Mouse (Mus musculus): ENCODE measurements around the gene Prrc2b. TPM values are rescaled to one million over a fixed set of nuclear protein-coding genes. Genes with fewer than 3 reads are reported as not detected.

Gene Prrc2b
- polyA plus RNA-seq, 1 experiment from 2014 or later: 54.7 TPM

GRCm38 (mm10) chr2:32174170-32174741, 23.4 kb downstream of the Prrc2b start:
- Histone ChIP-seq H3K4me3 (peak overlapping the region; percentile 5; the same call in 1 of the 2 replicates), H3K4me1 (replicated peaks) (peaks cover 87% of the 10 kb centered on the region), H3K9me3 (replicated peaks) (no peaks in the 10 kb centered on the region), H3K27ac (ENCODE audit: poor library complexity, severe bottlenecking) (peak overlapping the region; percentile 96), H3K9ac (peak overlapping the region; percentile 56), H3K27me3 (replicated peaks) (no peaks in the 10 kb centered on the region), H3K36me3 (no peaks in the 10 kb centered on the region), H3K4me2 (peak overlapping the region; percentile 56)
- ATAC-seq (ENCODE audit: insufficient number of reproducible peaks, low FRiP score): peak; percentile 84
- WGBS: 6% methylated on average over 13 of the region's 13 CpGs

- Histone ChIP-seq H3K27ac (ENCODE audit: poor library complexity, severe bottlenecking) (peak overlapping the region; percentile 96), H3K9ac (peak overlapping the region; percentile 56), H3K27me3 (replicated peaks) (no peaks in the 10 kb centered on the region), H3K4me3 (peak overlapping the region; percentile 14), H3K4me2 (peak overlapping the region; percentile 56), H3K36me3 (no peaks in the 10 kb centered on the region), H3K9me3 (replicated peaks) (no peaks in the 10 kb centered on the region), H3K4me1 (replicated peaks) (peaks cover 87% of the 10 kb centered on the region)
- no peak for ATAC-seq (ENCODE audit: insufficient number of reproducible peaks, low FRiP score)
- WGBS: 23% methylated on average over 7 of the region's 7 CpGs
Observed at GRCm38 (mm10) chr2:32175051-32175466, 24.2 kb downstream of the Prrc2b start.

- peaks cover 87% of the 10 kb centered on the region for H3K4me1 ChIP-seq (replicated peaks)
- peak overlapping the region; percentile 56; the same call in 1 of the 2 replicates for H3K4me2 ChIP-seq
- H3K27ac ChIP-seq (ENCODE audit: poor library complexity, severe bottlenecking): peak overlapping the region; percentile 96
- WGBS: 91% methylated on average over 6 of the region's 6 CpGs
- no peak overlapping the region for H3K4me3 ChIP-seq
- H3K9ac ChIP-seq: peak overlapping the region; percentile 56
- H3K9me3 ChIP-seq (replicated peaks): no peaks in the 10 kb centered on the region
- H3K36me3 ChIP-seq: no peaks in the 10 kb centered on the region
- ATAC-seq (ENCODE audit: insufficient number of reproducible peaks, low FRiP score): no peak
- H3K27me3 ChIP-seq (replicated peaks): no peaks in the 10 kb centered on the region
Observed at GRCm38 (mm10) chr2:32175508-32175907, 24.6 kb downstream of the Prrc2b start.

- no peak overlapping the region for H3K27ac ChIP-seq (ENCODE audit: poor library complexity, severe bottlenecking)
Observed at GRCm38 (mm10) chr2:32176848-32177247, 26.0 kb downstream of the Prrc2b start.

DNA sequence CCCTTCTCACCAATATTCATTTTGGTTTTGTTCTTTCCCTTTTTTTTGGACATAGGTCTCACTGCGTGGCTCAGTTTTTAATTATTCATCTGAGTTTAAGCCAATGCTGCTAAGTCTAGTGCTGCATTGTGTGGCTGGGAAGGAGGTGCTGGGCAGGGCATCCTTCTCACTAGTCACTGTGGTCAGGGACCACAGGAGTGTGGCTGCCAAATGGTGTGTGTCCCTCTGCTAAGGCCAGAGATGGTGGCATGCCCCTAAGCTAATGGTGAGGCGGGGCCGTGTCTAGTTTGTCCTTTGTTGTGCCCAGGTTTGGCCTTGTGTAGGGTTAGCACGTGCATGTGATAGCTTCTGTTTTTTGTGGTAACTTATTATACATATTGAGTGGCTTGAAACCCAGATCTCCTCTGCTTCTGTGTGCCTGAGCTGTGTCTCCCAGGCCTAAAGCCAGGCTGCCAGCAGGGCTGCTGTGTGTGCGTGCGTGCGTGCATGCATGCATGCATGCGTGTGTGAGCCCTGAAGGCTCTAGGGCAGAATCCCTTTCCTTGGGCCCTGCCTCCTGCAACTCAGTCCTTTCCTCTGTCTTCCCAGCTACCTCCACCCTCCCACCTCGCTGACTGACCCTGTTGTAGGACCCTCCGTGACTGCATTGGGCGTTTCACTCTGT, 26.6 kb downstream of the Prrc2b start:
- Histone ChIP-seq H3K27ac (ENCODE audit: poor library complexity, severe bottlenecking) (peak overlapping the region; percentile 15; the same call in 1 of the 2 replicates), H3K4me3 (no peak overlapping the region), H3K4me1 (replicated peaks) (peaks cover 93% of the 10 kb centered on the region), H3K9ac (0 out of 2 replicates have a peak overlapping the region, but pooled peaks have one; percentile 47), H3K4me2 (no peak overlapping the region), H3K27me3 (replicated peaks) (no peaks in the 10 kb centered on the region), H3K9me3 (replicated peaks) (no peaks in the 10 kb centered on the region), H3K36me3 (no peaks in the 10 kb centered on the region)
- ATAC-seq (ENCODE audit: insufficient number of reproducible peaks, low FRiP score): no peak
- 85% methylated on average over 11 of the region's 11 CpGs for WGBS

More at GRCm38 (mm10) chr2:32176848-32177247, 26.0 kb downstream of the Prrc2b start:
- H3K4me1 ChIP-seq (replicated peaks): peaks cover 89% of the 10 kb centered on the region
- no peak for ATAC-seq (ENCODE audit: insufficient number of reproducible peaks, low FRiP score)
- 17% methylated on average over 3 of the region's 3 CpGs for WGBS
- no peak overlapping the region for H3K4me2 ChIP-seq
- no peaks in the 10 kb centered on the region for H3K36me3 ChIP-seq
- H3K9me3 ChIP-seq (replicated peaks): no peaks in the 10 kb centered on the region
- no peak overlapping the region for H3K9ac ChIP-seq
- no peaks in the 10 kb centered on the region for H3K27me3 ChIP-seq (replicated peaks)
- no peak overlapping the region for H3K4me3 ChIP-seq

DNA sequence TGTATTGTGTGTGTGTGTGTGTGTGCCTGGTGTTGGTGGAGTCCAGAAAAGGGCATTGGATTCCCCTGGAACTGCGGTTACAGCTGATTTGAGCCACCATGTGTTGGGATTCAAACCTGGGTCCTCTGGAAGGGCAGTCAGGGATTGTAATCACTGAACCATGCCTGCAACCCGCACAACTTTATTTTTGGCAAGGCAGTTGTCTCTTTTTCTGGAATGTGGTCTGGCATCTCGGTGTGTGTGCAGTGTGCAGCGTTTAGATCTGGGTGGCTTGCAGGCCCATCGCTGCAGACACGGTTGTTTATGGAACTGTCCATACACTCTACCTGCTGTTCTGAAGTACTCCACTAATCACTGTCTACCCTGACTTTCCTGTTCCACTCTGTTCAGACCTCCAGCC, 28.5 kb downstream of the Prrc2b start:
- Histone ChIP-seq H3K27ac (ENCODE audit: poor library complexity, severe bottlenecking) (peak overlapping the region; percentile 73), H3K4me3 (no peak overlapping the region), H3K4me1 (replicated peaks) (peaks cover 96% of the 10 kb centered on the region), H3K4me2 (peak overlapping the region; percentile 23; the same call in 1 of the 2 replicates), H3K9me3 (replicated peaks) (no peaks in the 10 kb centered on the region), H3K27me3 (replicated peaks) (no peaks in the 10 kb centered on the region), H3K9ac (0 out of 2 replicates have a peak overlapping the region, but pooled peaks have one; percentile 18), H3K36me3 (peaks cover 16% of the 10 kb centered on the region)
- 42% methylated on average over 6 of the region's 6 CpGs for WGBS
- no peak for ATAC-seq (ENCODE audit: insufficient number of reproducible peaks, low FRiP score)

- no peak for ATAC-seq (ENCODE audit: insufficient number of reproducible peaks, low FRiP score)
- Histone ChIP-seq H3K36me3 (peaks cover 21% of the 10 kb centered on the region), H3K4me1 (replicated peaks) (peaks cover 91% of the 10 kb centered on the region), H3K9me3 (replicated peaks) (no peaks in the 10 kb centered on the region), H3K4me3 (no peak overlapping the region), H3K27ac (ENCODE audit: poor library complexity, severe bottlenecking) (peak overlapping the region; percentile 73), H3K27me3 (replicated peaks) (no peaks in the 10 kb centered on the region), H3K4me2 (no peak overlapping the region), H3K9ac (peak overlapping the region; percentile 32; the same call in 1 of the 2 replicates)
- WGBS: 90% methylated on average over 12 of the region's 12 CpGs
Observed at GRCm38 (mm10) chr2:32180127-32180526, 29.2 kb downstream of the Prrc2b start.

DNA sequence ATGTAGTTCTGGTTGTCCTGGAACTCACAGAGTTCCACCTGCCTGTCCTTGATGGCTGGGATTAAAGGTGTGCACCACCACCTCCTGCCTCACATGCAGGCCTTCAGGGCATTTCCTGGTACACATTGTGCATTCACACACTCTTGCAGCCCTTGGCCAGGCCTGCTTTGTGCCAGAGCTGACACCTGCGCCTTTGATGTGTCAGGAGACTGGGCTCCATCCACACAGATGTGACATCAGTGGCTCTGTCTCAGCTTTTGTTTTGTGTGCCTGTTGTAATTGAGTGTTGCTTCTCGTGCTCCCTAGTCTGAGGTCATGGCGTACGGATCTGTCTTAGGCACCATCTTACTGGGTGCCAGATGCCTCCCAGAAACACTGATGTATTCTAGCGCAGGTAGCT, 30.5 kb downstream of the Prrc2b start:
- 82% methylated on average over 5 of the region's 5 CpGs for WGBS
- Histone ChIP-seq H3K27ac (ENCODE audit: poor library complexity, severe bottlenecking) (no peak overlapping the region), H3K36me3 (peaks cover 33% of the 10 kb centered on the region), H3K4me3 (no peak overlapping the region), H3K9me3 (replicated peaks) (no peaks in the 10 kb centered on the region), H3K9ac (no peak overlapping the region), H3K4me1 (replicated peaks) (peaks cover 79% of the 10 kb centered on the region), H3K4me2 (no peak overlapping the region), H3K27me3 (replicated peaks) (no peaks in the 10 kb centered on the region)
- ATAC-seq (ENCODE audit: insufficient number of reproducible peaks, low FRiP score): no peak

GRCm38 (mm10) chr2:32182119-32182518, 31.2 kb downstream of the Prrc2b start:
- Histone ChIP-seq H3K4me3 (no peak overlapping the region), H3K27me3 (replicated peaks) (no peaks in the 10 kb centered on the region), H3K4me1 (replicated peaks) (peaks cover 72% of the 10 kb centered on the region), H3K27ac (ENCODE audit: poor library complexity, severe bottlenecking) (no peak overlapping the region), H3K36me3 (peaks cover 40% of the 10 kb centered on the region), H3K4me2 (no peak overlapping the region), H3K9ac (no peak overlapping the region), H3K9me3 (replicated peaks) (no peaks in the 10 kb centered on the region)
- WGBS: 92% methylated on average over 9 of the region's 9 CpGs
- ATAC-seq (ENCODE audit: insufficient number of reproducible peaks, low FRiP score): no peak

- peaks cover 65% of the 10 kb centered on the region for H3K4me1 ChIP-seq (replicated peaks)
- no peak overlapping the region for H3K4me3 ChIP-seq
- no peak for ATAC-seq (ENCODE audit: insufficient number of reproducible peaks, low FRiP score)
- no peaks in the 10 kb centered on the region for H3K9me3 ChIP-seq (replicated peaks)
- no peaks in the 10 kb centered on the region for H3K27me3 ChIP-seq (replicated peaks)
- WGBS: 78% methylated on average over 13 of the region's 13 CpGs
- H3K9ac ChIP-seq: 0 out of 2 replicates have a peak overlapping the region, but pooled peaks have one; percentile 2
- peak overlapping the region; percentile 21; the same call in 1 of the 2 replicates for H3K27ac ChIP-seq (ENCODE audit: poor library complexity, severe bottlenecking)
- peaks cover 47% of the 10 kb centered on the region for H3K36me3 ChIP-seq
- no peak overlapping the region for H3K4me2 ChIP-seq
Observed at GRCm38 (mm10) chr2:32182676-32183296, 31.9 kb downstream of the Prrc2b start.

GRCm38 (mm10) chr2:32187019-32187551, 36.2 kb downstream of the Prrc2b start:
- no peak overlapping the region for H3K27ac ChIP-seq (ENCODE audit: poor library complexity, severe bottlenecking)
- H3K36me3 ChIP-seq: peaks cover 85% of the 10 kb centered on the region
- ATAC-seq (ENCODE audit: insufficient number of reproducible peaks, low FRiP score): no peak

More at GRCm38 (mm10) chr2:32187019-32187551, 36.2 kb downstream of the Prrc2b start:
- Histone ChIP-seq H3K27me3 (replicated peaks) (no peaks in the 10 kb centered on the region), H3K4me3 (no peak overlapping the region), H3K9me3 (replicated peaks) (no peaks in the 10 kb centered on the region), H3K4me1 (replicated peaks) (peaks cover 36% of the 10 kb centered on the region), H3K9ac (no peak overlapping the region), H3K4me2 (no peak overlapping the region)
- 93% methylated on average over 13 of the region's 13 CpGs for WGBS

Data from heart, embryonic 12.5 days (tissue).